Mouse (Mus musculus) ovary, adult 2 months (tissue): ENCODE data around the gene Olfr95. TPM values are rescaled to one million over a fixed set of nuclear protein-coding genes. Genes with fewer than 3 reads are reported as not detected.

Experiments used
- polyA plus RNA-seq: library from polyadenylated mRNA; depleted of rRNA; stranded (reverse); fragments of >200 nt; gene quantifications from 2 replicates; pipeline ENCODE4 v1.2.3, GENCODE M21; 2012; rRNA removed

Gene Olfr95
- not detected in 2 replicates for polyA plus RNA-seq

DNA sequence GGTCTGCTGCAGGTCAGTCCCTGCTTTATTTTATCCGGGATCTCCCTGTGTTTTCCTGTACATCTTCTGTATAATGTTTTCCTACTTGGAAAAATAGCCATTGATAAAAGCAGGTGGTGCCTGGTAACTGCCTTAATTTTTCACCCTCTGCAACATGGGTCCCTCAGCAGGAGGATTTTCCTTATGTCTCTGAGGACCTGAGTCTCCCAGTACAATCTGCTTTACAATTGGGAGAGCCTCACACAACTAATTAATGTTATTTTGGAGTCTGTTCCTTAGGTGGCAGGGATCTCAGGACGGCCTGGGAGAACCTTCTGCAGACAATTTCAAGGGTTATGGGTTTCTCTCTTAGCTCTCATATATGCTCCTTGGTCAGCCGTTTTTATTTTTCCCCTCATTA is at the start of gene Olfr95:
TSS of gene Olfr95 (minus strand) at position 101 of the 400 bp plus-strand sequence.

DNA sequence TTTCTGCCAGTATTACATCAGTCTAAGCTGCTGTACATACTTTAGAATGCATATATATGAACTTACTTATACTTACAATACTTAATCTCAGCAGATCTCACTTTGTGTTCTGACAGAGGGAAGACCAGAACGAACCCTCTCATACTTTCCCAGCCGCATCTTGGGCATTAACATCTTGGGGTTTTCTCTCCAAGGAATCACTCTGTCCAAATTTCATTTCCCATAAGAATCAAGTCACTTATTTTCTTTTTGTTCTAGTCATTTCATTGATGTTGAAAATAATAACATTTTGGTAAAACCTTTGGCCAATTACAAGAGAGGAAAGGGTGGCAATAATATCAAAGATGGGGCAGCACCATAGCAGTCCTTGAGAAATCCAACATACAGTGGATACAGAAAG is 24.3 kb upstream of the Olfr95 start, which contains the start of gene Olfr97:
TSS of gene Olfr97 (minus strand) at position 101 of the 400 bp plus-strand sequence.

DNA sequence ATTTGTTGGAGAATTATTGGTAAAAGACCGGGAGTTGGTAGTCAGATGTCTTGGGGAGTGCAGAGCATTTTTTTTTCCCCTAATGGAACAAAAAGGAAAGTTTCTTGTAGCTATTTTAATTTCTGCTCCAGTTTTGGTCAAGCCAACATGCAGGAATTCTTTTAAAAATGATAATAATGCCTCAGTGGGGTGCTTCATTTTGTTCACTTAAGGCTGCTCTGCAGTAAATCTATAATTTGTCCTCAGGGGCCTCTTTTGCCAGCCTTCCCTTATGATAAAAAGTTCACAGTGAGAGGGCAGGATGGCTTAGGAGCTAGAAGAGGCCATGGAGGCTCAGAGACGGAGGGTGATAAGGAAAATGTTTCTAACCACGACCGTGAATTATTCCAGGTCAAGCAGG is 6.9 kb upstream of the Olfr95 start, which contains the start of gene Olfr96:
TSS of gene Olfr96 (plus strand) at position 301 of the 400 bp plus-strand sequence.

DNA sequence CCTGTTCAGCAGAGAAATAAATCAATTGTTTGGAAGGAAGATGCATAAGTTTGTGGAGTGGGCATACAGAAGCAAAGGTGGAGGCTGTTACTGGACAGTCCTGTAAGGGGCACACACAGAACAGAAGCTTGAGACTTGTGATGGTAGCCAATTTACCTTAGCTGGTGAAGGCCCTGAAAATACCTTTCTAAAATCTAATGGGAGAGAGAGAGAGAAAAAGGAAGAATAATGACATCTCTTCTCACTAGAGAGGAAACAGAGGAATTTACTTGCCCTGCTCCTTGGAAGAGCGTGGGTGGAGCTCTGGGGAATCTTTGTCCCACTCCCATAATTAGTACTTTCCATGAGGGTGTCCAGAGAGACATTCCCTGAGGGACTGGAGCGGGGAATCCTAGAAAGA is 12.0 kb downstream of the Olfr95 start, which contains the start of gene Olfr94:
TSS of gene Olfr94 (minus strand) at position 101 of the 400 bp plus-strand sequence.

DNA sequence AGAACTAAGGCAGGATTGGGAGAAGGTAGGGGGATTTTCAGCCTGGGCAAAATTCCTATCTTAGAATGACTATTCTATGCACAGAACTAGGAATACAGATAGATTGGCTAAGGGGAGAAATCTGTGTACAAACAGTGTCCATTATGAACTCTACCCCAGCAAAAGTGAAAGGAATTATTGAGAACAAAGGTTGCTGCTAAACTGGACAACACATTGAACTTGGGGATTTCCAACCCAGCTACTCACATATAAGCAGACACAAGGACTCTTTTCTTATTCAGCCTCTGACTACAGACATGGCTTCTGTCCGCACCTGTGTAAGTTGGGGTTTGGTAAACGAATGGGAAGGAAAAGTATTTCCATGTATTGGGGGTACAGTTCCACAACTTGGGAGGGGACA is 19.3 kb downstream of the Olfr95 start, which contains the start of gene Ubd:
TSS of gene Ubd (plus strand) at position 237 of the 400 bp plus-strand sequence.

DNA sequence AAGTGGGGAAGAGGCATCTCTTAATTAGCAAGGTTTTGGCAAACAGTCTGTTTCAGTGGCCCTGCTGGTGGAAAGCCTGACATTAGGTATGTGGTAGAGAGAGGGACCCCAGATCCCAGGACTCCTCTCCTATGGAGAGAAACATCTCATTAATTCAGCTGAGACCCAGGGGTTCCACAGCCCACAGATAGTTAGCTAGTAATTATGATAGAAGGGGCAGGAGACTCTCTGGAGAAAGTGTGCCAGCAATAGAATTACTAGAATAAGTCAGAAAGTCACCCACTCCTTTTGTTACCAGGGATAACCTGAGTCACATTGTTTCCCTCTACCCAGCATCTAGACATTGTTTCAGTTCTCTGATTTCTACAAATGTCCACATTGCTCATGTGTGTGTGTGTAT is 51.5 kb downstream of the Olfr95 start, which contains the start of gene Olfr93:
TSS of gene Olfr93 (minus strand) at position 101 of the 400 bp plus-strand sequence.

Other genes with a start within 250 kb of the Olfr95 start
- not detected in 2 replicates for gene 2410137M14Rik, start 231.9 kb downstream of the Olfr95 start, polyA plus RNA-seq
- gene H2-M5, start 223.6 kb downstream of the Olfr95 start, polyA plus RNA-seq: 0.54 and 1.4 TPM in 2 replicates
- 16.9 and 20.7 TPM in 2 replicates for gene Zfp57, start 212.0 kb downstream of the Olfr95 start, polyA plus RNA-seq
- not detected in 2 replicates for gene Mog, start 189.7 kb downstream of the Olfr95 start, polyA plus RNA-seq
- gene Gabbr1, start 167.2 kb downstream of the Olfr95 start, polyA plus RNA-seq: 60.3 and 72.3 TPM in 2 replicates
- not detected in 2 replicates for gene Olfr90, start 124.6 kb downstream of the Olfr95 start, polyA plus RNA-seq
- gene Olfr91, start 114.8 kb downstream of the Olfr95 start, polyA plus RNA-seq: not detected in 2 replicates
- gene Olfr92, start 93.0 kb downstream of the Olfr95 start, polyA plus RNA-seq: not detected in 2 replicates
- not detected in 2 replicates for gene Olfr93, start 51.6 kb downstream of the Olfr95 start, polyA plus RNA-seq
- not detected in 2 replicates for gene Ubd, start 19.2 kb downstream of the Olfr95 start, polyA plus RNA-seq
- not detected in 2 replicates for gene Olfr94, start 12.1 kb downstream of the Olfr95 start, polyA plus RNA-seq
- gene Olfr96, start 7.0 kb upstream of the Olfr95 start, polyA plus RNA-seq: not detected in 2 replicates
- not detected in 2 replicates for gene Olfr97, start 24.2 kb upstream of the Olfr95 start, polyA plus RNA-seq
- gene Olfr98, start 50.6 kb upstream of the Olfr95 start, polyA plus RNA-seq: not detected in 2 replicates
- gene H2-M3, start 57.1 kb upstream of the Olfr95 start, polyA plus RNA-seq: 11.7 and 12.1 TPM in 2 replicates
- gene Olfr99, start 70.3 kb upstream of the Olfr95 start, polyA plus RNA-seq: not detected in 2 replicates
- not detected in 2 replicates for gene Olfr101, start 91.2 kb upstream of the Olfr95 start, polyA plus RNA-seq
- gene Olfr102, start 103.9 kb upstream of the Olfr95 start, polyA plus RNA-seq: not detected in 2 replicates
- gene Olfr103, start 126.6 kb upstream of the Olfr95 start, polyA plus RNA-seq: not detected in 2 replicates
- not detected in 2 replicates for gene Olfr104-ps, start 146.5 kb upstream of the Olfr95 start, polyA plus RNA-seq
- gene Olfr105-ps, start 165.9 kb upstream of the Olfr95 start, polyA plus RNA-seq: not detected in 2 replicates
- gene Olfr106-ps, start 177.3 kb upstream of the Olfr95 start, polyA plus RNA-seq: not detected in 2 replicates
- not detected in 2 replicates for gene Olfr107, start 186.1 kb upstream of the Olfr95 start, polyA plus RNA-seq
- gene Olfr108, start 232.4 kb upstream of the Olfr95 start, polyA plus RNA-seq: not detected in 2 replicates
- gene Olfr109, start 245.8 kb upstream of the Olfr95 start, polyA plus RNA-seq: not detected in 2 replicates